Comparison of ENCODE assay signal across 8 mouse cellular contexts in the genomic region with DNA sequence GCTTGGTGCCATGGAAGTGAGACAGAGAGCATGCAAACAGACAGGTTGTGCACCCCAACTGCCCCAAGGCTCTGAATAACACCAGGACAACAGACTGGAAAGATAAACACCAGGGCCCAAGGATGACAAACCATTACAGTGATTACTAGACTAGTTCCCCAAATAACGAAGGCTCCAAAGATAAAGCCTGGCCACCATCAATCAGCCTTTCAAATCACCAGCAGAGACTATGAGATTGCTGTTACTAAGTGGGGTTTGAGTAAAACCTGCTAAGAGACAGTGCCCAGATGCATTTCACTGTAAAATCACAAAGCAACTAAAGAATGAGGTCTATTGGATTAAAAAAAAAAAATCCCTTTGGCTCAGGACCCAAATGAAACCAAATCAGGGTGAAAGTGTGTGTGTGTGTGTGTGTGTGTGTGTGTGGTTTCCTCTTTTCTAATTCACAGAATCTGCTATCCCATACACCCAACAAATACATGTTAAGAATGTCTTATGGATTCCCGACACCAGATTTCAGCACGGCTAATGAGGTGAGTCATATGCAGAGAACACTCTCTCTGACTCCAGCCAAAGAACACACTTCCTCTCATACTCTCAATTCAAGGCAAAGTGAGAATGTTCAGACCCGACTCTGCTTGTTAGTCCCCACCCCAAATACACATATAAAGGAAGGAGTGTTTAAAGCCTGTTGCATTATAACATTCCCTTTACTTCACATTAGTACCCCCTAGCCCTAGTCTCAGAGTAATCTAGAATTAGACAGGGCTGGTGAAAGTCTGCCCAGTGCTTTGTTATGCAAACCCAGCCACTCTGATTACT. TPM values are rescaled to one million over a fixed set of nuclear protein-coding genes. Genes with fewer than 3 reads are reported as not detected.
DNase-seq lines count a peak whose midpoint lies in the region; ATAC-seq lines count a peak whose summit lies in the region.

No protein-coding gene starts in this region.

- DNase-seq in heart, embryonic 10.5 days (ENCODE audit: low spot score) = peak; percentile 73
- no peak for DNase-seq in heart, postnatal 14 days
- DNase-seq in MEL-GATA-1-ER (ENCODE audit: extremely low read depth, low read depth) = peak; percentile 47
- peak; percentile 30 to 44 for DNase-seq in heart, postnatal 10 days
- peak; percentile 79 for DNase-seq in midbrain, embryonic 11.5 days (ENCODE audit: low spot score, missing footprints)
- DNase-seq in embryo, embryonic 10.5 days (ENCODE audit: low spot score) = no peak
- no peak for DNase-seq in urinary bladder, postnatal 10 days (ENCODE audit: low spot score)
- DNase-seq in left cerebral cortex, postnatal 36 days (ENCODE audit: low spot score in 2 of 2) = no peak

- no peak for ATAC-seq in midbrain, embryonic 11.5 days (ENCODE audit: low FRiP score)

- H3K27me3 ChIP-seq in heart, embryonic 10.5 days (ENCODE audit: insufficient read depth, poor library complexity, severe bottlenecking) = no peaks in the 10 kb centered on the region
- no peaks in the 10 kb centered on the region for H3K27me3 ChIP-seq in midbrain, embryonic 11.5 days (ENCODE audit: control insufficient read depth, insufficient read depth, low read length)

- peak overlapping the region; percentile 100 for H3K27ac ChIP-seq in heart, embryonic 10.5 days
- H3K27ac ChIP-seq in midbrain, embryonic 11.5 days (ENCODE audit: low read depth, low read length) = no peak overlapping the region

- peaks cover 78% of the 10 kb centered on the region for H3K4me1 ChIP-seq in heart, embryonic 10.5 days
- H3K4me1 ChIP-seq in midbrain, embryonic 11.5 days (ENCODE audit: control insufficient read depth, insufficient read depth, low read length) = peaks cover 40% of the 10 kb centered on the region

- no peaks in the 10 kb centered on the region for H3K9me3 ChIP-seq in heart, embryonic 10.5 days
- no peaks in the 10 kb centered on the region for H3K9me3 ChIP-seq in midbrain, embryonic 11.5 days (ENCODE audit: control insufficient read depth, low read length)

- H3K4me3 ChIP-seq in heart, embryonic 10.5 days = peak overlapping the region; percentile 97
- H3K4me3 ChIP-seq in midbrain, embryonic 11.5 days (ENCODE audit: low read depth, low read length) = no peak overlapping the region

- H3K36me3 ChIP-seq in heart, embryonic 10.5 days = peaks cover 2% of the 10 kb centered on the region; the same call in 1 of the 2 replicates
- H3K36me3 ChIP-seq in midbrain, embryonic 11.5 days (ENCODE audit: control insufficient read depth, insufficient read depth, low read length) = no peaks in the 10 kb centered on the region

- intact Hi-C loops in heart, postnatal 14 days (cut with DNase I) = loop anchor here (2.0 to 10.0 kb wide), 4 partner anchors 48 to 1765 kb away; partner anchors contain the start of gene Slc22a15
- intact Hi-C loops in heart, postnatal 10 days (cut with DNase I) = no loop called here
- intact Hi-C loops in left cerebral cortex, postnatal 36 days (cut with DNase I) = loop anchor here (5.0 kb wide), 2 partner anchors 93 to 108 kb away; no protein-coding TSS in a partner anchor

- WGBS in heart, embryonic 10.5 days = 12% methylated on average over 4 of the region's 4 CpGs
- 53% methylated on average over 4 of the region's 4 CpGs for WGBS in midbrain, embryonic 11.5 days

- H3K4me2 ChIP-seq in midbrain, embryonic 11.5 days = no peak overlapping the region

- no peak overlapping the region for H3K9ac ChIP-seq in midbrain, embryonic 11.5 days (ENCODE audit: low read length)

RNA-seq across cellular contexts. Expression of gene Atp1a1, which starts 4.4 kb away (rescaled TPM):
- 164 and 228 TPM in 2 replicates for polyA plus RNA-seq in heart, embryonic 10.5 days (2016; fragmentation: Nextera tagmentation; extraction: Ambion mirVana)
- total RNA-seq in heart, postnatal 14 days (2021) = 100 to 1,000 TPM; 773 to 866 TPM
- 1,000 to 10,000 TPM in 1 of 2 experiments, 100 to 1,000 TPM in 1; 897 to 1,002 TPM for total RNA-seq in heart, postnatal 10 days (2021)
- polyA plus RNA-seq in midbrain, embryonic 11.5 days (2014; fragmentation: Nextera tagmentation; extraction: Ambion mirVana) = 81.3 and 87.0 TPM in 2 replicates
- 1,000 to 10,000 TPM; 1,016 to 1,239 TPM for total RNA-seq in left cerebral cortex, postnatal 36 days (2021)

Comparison
In these comparisons a context has a peak if more than half of its experiments do, and no peak if none do; other contexts are left out.
1. DNase-seq: peak in heart, embryonic 10.5 days (single experiment), MEL-GATA-1-ER (single experiment), heart, postnatal 10 days (2 of 2) and midbrain, embryonic 11.5 days (single experiment); none in heart, postnatal 14 days (0 of 2), embryo, embryonic 10.5 days (single experiment), urinary bladder, postnatal 10 days (single experiment) and left cerebral cortex, postnatal 36 days (0 of 2).